Mouse (Mus musculus): ENCODE results near the gene 2210011C24Rik.
"Not testable (repeated sequence)": the region's sequence is repeated elsewhere in the genome, so short reads cannot be mapped to it uniquely, and the experiment has no call there.

2210011C24Rik gene

DNA sequence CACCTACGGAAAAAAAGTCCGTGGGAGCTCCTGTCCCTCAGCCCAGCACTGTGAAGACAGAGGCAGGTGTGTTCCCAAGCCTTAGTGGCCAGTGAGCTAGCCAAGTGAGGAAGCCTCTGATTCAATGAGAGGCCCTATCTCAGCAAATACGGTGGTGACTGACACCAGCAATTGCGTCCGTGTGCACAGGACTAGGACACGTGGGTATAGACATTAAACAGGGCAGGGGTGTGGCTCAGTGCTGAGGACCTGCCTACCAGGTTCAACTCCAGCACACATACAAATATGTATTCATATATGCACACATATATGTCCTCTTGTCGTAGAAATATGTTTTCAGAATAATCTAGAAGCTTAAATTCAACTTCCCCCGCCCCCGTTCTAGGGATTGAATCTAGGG, 7.8 kb upstream of the 2210011C24Rik start:
- no peak for DNase-seq (ENCODE audit: low spot score in 2 of 2)

DNA sequence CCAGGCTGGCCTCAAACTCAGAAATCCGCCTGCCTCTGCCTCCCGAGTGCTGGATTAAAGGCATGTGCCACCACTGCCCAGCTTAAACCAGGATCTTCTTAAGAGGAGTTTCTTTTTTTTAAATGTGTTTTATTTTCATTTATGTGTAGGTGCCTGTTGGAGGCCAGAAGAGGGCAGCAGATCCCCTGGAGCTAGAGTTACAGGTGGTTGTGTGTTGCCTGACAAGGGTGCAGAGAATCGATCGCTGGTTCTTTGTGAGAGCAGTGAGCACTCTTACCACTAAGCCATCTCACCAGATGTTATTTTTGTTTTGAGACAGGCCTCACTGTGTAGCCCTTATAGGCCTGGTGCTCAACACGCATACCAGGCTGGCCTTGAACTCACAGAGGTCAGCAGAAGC, 3.9 kb upstream of the 2210011C24Rik start:
- no peak for DNase-seq (ENCODE audit: low spot score in 2 of 2)

DNA sequence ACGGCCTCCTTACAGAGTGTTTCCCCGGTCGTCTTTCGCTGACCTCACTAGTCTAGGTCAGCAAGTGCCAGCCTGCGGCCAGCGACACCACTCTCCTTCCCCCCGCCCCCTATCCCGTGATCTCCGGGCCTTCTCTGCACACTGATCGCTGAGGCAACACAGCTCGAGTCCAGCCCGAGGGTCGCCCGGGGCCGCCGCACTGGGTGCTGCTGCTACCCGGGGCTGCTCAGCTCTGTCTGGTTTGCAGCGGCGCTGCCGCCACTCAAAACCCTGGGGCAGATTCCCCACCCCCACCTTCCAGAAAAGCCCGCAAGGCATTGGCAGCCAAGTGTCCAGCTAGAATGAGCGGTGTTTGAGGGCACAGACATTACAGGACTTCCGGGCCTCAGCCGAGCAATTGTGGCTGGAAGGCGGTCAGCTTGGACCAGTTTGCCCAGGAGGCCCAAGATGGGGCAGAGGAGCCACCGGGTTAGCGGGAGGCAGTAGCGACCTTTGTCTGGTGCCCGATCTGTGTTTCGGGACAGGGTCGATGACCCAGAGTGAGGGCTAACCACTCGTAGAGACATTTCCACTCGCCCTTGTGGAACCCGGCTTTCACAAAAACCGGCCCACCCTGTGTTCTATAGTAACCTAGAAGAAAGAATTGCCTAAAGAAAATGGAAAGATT, 661 bp upstream of the 2210011C24Rik start:
- no peak for DNase-seq (ENCODE audit: low spot score in 2 of 2)

DNA sequence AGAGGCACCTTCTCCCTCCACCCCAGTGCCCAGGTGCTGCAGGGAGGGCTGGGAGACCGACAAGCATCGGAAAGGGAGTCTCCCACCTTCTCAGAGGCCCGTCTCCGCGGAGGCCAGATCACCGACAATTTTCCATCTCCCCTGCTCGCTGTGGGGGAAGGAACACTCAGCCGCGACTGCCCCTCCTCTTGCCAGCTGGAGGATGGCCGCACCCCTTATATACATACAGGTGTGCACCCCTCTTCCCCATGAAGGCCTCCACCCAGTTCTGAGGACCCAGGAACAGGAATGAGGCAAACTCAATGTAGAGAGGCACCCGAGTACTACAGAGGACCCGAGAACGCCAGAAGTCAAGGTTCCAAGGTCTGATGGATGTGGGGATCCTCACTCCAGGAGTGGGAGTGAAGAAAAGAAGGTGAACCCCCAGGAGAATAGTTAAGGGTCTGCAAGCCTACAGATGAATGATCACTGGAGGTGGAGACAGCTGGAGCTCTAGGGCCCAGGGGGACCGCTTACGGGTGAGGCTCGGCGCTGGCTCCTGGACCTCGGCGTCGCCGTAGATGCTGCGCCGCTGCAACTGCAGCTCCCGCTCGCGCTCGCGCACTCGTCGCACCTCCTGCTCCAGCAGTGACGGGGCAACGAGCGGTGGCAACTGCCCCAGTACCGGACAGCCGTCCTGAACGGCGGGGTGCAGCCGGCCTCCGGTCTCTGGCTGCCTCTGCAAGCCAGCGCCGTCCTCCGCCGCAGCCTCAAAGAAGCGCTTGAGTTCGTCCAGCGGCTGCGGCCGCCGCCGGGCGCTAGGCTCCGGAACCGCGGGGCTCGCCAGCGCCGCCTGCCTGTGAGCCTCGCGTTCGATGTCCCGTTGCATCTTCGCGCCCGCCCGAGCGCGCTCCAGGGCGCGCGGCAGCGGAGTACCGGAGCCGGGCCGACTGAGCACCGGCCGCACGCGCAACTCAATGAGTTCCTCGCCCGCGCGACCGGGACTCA, 1.1 kb downstream of the 2210011C24Rik start:
- peak; percentile 74 to 79 for DNase-seq (ENCODE audit: low spot score in 2 of 2)

DNA sequence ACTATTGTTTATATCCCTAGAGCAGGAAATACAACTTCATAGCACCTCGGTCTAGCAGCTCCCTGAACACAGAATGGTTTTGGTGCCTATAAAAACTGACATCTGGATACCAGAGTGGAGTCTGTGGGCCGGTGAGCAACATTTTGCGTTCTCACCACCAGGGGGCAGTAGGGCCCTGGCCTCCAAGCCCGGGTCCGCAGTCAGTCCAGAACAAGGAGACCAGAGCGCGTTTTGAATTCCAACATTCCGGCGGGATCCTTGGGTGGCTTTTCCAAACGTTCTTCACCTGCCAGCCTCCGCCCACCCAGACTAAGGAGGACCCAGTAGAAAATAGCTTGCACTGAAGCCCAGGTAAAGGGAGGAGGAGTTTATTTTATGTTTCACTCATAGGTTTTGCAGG, 2.1 kb downstream of the 2210011C24Rik start:
- DNase-seq (ENCODE audit: low spot score in 2 of 2): peak; percentile 84 to 88

DNA sequence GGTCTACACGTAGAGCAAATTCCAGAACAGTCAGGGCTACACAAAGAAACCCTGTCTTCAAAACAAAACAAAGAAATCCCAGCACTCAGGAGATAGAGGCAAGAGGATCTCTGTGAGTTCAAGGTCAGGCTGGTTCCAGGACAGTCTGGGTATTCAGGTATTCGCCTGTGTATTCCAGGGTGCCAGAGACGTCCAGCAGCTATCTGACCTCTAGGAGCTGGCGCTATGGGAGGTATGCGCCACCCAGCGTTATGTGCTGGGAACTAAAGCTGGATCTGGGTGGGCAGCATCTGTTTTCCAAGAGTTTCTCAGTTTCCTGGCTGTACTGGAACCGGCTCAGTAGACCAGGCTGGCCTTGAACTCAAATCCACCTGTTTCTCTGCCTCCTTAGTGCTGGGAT, 3.6 kb downstream of the 2210011C24Rik start:
- DNase-seq (ENCODE audit: low spot score in 2 of 2): no peak

DNA sequence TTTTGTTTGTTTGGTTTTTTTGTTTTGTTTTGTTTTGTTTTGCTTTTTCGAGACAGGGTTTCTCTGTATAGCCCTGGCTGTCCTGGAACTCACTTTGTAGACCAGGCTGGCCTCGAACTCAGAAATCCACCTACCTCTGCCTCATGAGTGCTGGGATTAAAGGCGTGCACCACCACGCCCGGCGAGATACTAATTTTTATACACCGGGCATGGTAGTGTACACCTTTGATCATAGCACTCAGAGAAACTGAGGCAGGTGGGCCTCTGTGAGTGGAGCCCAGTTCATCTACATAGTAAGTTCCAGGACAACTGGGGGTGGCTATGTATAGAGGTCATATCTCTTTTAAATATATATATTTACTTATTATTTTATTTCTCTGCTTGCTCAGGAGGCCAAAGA, 6.5 kb downstream of the 2210011C24Rik start:
- not testable (repeated sequence) for DNase-seq (ENCODE audit: low spot score in 2 of 2)

DNA sequence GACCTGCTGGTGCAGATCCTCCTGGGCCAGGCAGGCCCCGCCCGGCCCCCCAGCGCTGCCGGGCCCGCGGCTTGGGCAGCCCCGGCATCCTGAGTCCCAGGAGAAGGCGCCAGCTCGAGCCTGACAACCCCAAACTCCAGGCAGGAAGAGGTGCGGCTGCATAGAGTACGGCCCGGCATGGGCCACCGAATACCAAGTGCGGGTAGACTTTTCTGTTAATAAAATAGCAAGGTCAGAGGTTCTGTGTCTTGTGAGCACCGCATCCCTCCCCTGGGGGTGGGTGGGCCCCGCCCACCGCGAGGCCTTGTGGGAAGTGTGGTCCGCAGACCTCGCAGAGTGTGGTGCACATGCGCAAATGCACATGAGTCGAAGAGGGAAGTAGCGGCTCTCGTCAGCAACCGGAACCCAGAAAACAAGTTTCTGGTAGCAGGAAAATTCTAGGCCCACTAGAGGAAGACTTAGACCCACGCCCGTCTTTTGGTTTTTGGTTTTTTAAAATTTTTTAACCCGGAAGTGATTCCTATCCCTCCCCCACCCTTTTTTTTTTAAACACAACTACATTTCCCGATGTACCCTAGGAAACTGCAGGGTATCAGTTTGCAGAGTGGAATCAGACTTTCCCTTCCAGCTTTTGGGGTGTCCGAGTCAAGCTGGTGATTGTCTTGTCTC, 7.3 kb downstream of the 2210011C24Rik start:
- peak; percentile 95 for DNase-seq (ENCODE audit: low spot score in 2 of 2)

DNA sequence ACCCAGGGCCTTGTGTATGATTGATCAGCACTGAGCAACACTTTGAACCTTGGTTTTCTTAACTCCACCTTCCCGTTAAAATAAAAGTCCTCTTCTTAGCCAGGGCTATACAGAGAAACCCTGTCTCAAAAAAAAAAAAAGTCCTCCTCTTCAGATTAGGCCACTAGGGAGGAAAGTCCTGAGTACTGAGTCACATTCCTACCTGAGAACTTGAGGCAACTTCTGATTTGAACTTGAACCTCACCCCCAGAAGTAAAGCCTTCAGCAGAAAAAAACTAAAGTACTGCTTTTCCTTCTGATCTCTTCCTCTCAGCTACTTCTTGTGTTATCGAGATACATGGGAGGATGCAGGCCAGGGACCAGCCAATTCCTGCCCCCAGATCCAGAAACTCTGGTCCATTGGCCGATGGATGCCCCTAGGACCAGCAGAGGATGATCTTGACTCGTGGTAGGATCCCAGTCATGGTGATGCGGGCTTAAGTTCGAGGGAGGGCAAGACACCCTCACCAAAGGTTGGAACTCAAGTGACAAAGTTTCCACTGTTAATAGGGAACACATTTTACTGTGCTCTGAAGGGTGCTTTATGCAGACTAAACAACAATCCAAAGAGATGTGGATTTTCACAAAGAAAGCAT, 8.2 kb downstream of the 2210011C24Rik start:
- DNase-seq (ENCODE audit: low spot score in 2 of 2): no peak

DNA sequence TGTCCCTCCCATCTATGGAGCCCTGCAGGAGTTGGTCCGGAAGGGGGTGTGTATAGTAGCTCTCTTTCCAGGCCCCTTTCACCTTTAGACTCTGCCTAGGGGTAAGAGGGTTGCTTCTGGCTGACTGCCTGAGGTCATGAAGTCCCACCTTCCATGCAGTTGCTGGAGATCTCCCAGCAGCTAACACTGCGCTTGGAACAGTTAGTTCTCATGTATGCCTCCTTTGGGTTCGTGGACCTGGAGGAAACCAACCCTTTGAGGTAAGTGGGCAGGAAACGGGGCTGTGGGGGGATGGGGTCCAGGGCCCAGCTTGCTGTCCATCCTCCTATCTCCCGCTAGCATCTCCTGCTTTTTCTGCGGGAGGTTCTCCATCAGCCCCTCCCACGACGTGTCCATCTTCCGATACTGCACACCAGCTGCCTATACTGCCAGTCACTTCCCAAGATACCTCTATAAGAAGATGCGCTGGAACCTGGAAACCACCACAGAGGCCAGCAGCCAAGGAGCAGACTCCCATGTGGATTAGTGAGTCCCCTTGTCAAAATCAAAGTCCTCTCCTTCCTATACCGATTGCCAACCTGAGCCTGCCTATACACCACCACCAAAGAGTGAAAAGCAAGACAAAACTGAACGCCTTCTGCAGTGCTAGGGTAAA, 8.9 kb downstream of the 2210011C24Rik start:
- DNase-seq (ENCODE audit: low spot score in 2 of 2): no peak

DNA sequence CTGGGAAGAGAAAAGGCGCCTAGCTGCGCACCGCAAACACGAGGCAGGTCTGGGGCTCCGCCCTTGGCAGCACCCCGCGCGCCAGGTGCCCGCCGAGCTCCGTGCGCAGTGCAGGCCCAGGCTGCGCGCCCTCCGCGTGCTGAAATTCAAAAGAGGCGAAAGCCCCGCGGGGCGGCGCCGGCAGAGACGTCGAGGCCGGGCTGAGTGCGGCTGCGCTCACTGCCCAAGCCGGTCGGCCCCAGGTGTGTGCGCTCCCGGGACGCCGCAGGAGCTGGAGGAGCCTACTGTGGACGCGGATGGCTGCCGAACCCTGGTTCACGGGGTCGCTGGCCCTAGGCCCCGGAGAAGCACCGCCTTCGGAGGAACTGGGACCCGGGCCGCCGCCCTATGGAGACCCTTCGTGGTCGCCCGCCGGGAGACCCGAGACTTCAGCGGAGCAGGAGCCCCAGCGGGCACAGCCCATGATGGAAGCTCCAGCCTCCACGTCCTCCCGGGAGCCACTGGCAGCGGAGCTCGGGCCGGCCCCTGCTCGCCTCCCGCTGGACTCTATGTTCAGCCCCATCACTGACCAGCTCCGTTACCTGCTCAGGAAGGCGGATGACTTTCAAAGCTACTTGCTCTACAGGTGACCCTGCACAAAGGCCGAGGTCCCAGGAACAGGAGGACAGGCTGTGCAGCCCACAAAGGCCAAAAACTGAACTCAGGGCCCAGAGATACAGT, 10.5 kb downstream of the 2210011C24Rik start, which contains the start of gene 1700067K01Rik:
1700067K01Rik (plus strand) TSS at position 222 of the 720 bp plus-strand sequence.
- no peak for DNase-seq (ENCODE audit: low spot score in 2 of 2)

DNA sequence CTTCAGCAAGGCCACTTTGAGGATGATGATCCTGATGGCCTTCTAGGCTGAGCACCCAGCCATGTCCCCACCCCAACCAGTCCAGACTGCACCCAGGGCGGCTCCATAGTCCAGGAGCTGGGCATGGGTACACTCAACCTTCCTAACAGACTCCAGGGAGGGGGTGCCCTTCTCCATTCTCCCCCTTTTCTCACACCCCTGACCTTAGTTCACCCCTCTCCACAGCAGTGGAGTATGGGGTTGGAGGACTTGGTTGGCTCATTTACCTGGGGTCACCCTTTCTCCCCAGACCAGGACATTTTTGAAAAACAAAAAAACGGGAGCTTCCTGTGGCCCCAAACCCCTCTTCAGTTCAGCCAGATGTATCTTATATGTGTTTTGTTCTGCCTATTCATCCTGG, 12.1 kb downstream of the 2210011C24Rik start:
- DNase-seq (ENCODE audit: low spot score in 2 of 2): no peak

DNA sequence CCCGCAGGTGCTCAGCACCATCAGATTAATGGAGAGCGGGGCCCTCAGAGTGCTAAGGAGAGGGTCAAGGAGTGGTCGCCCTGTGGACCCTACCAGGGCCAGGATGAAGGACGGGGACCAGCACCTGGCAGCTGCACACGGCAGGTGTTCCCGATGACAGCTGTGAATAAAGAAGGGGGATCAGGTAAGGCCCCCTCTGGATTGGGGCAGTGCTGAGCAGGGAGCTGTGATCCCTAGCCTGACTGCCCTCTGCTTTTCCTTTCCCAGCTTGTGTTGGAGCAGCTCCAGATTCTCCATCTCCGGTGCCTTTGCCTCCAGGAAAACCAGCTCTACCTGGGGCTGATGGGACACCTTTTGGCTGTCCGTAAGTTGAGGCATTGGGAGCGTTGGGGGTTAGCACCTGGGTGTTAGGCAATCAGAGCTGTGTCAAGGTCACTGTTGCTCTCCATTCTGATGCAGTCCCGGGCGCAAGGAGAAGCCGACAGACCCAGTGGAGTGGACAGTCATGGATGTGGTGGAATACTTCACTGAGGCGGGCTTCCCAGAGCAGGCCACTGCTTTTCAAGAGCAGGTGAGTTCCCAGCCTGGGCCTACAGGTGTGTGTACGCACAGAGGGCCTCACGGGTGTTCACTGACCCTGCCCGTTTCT, 12.8 kb downstream of the 2210011C24Rik start:
- DNase-seq (ENCODE audit: low spot score in 2 of 2): no peak

DNA sequence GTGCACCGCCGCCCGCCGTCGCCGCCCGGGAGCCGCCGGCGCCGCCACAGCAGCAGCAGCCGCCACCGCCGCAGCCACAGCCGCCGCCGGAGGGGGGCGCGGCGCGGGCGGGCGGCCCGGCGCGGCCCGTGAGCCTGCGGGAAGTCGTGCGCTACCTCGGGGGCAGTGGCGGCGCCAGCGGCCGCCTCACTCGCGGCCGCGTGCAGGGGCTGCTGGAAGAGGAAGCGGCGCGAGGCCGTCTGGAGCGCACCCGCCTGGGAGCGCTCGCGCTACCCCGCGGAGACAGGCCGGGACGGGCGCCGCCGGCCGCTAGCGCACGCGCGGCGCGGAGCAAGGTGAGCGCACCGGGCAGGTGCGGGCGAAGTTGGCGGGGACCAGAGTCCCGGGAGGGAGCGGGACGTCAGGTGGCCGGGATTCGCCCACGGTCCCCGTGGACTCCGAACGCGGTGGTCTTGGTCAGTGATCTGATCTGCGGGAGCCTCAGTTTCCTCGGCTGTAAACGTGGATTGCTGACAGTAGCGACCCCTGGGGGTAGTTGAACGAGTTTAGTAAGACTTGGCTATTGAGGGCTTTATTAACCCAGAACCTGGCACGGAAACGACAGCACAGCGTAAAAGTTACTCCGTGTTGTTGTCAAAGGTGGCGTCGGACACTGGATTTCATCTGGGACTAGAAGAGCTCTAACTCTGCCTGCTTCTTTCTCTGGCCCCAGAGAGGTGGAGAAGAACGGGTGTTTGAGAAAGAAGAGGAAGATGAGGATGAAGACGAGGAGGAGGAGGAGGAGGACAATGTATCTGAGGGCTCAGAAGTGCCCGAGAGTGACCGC, 13.5 kb downstream of the 2210011C24Rik start:
- DNase-seq (ENCODE audit: low spot score in 2 of 2): peak; percentile 70 to 76

DNA sequence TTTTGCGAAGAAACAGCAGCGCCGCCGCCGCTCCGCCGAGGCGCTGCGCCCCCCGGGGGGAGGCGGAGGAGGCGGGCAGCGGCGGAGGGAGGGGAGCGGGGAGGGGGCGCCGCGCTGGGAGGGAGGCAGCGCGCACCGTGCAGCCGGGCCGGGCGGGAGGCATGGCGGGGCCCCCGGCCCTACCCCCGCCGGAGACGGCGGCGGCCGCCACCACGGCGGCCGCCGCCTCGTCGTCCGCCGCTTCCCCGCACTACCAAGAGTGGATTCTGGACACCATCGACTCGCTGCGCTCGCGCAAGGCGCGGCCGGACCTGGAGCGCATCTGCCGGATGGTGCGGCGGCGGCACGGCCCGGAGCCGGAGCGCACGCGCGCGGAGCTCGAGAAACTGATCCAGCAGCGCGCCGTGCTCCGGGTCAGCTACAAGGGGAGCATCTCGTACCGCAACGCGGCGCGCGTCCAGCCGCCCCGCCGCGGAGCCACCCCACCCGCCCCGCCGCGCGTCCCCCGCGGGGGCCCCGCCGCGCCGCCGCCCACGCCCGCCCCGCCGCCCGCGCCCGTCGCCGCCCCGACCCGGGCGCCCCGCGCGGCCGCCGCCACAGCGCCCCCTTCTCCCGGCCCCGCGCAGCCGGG, 14.3 kb downstream of the 2210011C24Rik start, which contains the start of gene Samd1:
Samd1 (plus strand) TSS at position 162 of the 631 bp plus-strand sequence.
- DNase-seq (ENCODE audit: low spot score in 2 of 2): peak; percentile 75 to 81

DNA sequence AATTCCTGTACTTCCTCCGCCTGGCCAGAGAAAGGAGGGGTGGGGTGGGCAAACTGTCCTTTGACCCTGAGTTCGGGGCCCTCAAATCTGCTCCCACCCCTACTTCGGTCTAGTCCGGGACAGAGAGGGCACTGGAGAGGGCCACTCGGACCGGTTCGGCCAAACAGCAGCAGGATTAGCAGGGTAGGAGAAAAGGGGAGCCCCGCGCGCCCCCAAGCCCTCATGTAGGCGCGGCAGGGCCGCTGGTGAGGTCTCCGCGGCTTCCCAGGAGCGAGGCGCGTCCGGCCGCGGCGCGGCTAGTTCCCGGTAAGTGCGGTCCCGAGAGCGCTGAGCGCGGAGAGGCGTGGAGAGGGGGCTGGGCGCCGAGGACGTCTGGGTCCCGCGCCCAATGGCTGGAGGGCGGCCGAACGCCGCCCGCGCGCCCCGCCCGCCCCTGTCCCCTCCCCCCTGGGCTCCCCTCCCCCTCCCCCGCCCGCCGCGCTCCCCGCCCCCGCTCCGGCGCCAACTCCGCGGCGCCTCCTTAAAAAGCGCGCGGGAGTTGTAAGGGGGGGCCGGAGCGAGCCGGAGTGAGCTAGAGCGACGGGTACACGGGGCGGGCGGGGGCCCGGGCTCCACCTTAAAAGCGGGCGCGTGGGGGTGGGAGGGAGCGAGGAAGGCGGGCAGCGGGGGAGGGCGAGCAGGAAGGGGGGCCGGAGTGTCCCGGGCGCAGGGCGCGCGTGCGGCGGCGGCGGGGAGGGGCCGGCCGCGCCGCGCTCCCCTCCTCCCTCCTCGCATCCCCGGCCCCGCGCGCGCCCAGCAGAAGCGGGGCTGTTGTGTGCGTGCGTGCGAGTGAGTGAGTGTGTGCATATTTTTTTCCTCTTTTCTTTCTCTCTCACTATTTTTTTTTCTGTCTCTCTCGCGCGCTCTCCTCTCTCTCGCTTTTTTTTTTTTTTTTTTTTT, 15.1 kb downstream of the 2210011C24Rik start:
- peak; percentile 90 to 91 for DNase-seq (ENCODE audit: low spot score in 2 of 2)

DNA sequence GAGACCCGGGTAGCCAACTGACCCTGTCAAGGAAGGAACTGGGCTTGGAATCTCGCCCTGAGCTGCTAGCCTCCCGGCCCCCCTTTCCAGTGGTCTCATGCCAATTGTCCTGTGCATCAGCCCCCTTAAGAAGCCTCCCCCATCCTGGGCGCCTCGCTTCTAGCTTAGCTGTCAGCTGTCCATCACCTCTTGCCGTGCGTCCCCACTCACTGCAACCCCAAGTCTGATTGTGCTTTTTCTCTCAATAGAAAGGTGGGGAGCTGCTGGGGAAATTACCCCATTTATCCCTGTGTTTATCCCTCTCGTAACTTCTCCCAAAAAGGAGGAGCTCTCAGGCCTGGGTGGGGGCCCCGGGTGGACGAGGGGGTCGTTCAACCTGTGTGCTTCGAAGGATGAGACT, 16.0 kb downstream of the 2210011C24Rik start:
- DNase-seq (ENCODE audit: low spot score in 2 of 2): peak; percentile 46 to 57
